Comparison of ENCODE assay signal across 8 mouse cellular contexts in the genomic region with DNA sequence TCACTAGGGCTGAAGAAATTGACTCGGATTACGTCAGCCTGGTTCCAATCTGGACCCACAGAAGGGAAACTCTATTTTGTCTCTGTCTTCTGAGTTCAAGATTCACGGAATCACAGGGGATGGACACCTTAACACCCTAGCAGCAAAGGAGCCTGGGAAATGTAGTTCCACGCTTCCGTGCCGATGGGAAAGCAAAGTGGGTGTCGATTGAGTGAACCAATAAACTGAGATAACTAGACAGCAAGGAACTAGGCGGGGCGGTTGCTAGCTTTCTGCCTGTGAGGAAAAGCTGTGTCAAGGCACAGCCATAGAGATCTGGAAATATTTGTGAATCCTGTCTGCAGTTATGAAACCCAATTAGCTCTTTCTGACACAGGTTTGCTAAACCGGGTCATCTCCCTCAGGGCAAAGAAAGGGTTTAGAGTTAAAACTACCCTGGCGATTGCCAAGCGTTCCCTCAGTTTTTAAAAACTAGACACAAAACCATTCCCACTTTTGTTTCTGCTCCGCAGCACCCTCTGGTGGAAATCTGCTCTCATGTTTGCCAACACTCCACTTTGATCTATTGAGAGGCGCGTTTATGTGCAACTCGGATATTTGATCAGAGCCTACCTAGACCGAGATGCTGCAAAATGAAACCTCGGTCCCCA. TPM values are rescaled to one million over a fixed set of nuclear protein-coding genes. Genes with fewer than 3 reads are reported as not detected.
DNase-seq lines count a peak whose midpoint lies in the region; ATAC-seq and TF ChIP-seq lines count a peak whose summit lies in the region.

No protein-coding gene starts in this region.

- peak overlapping the region; percentile 52 for H3K4me2 ChIP-seq in forebrain, embryonic 15.5 days (replicated peaks)

- H3K9ac ChIP-seq in ES-E14 (ENCODE audit: insufficient read depth, low read depth, low read length, poor library complexity, severe bottlenecking): no peak overlapping the region
- H3K9ac ChIP-seq in forebrain, embryonic 15.5 days (replicated peaks): peak overlapping the region; percentile 19; the same call in 1 of the 2 replicates

- H3K27ac ChIP-seq in ES-E14 (ENCODE audit: insufficient read depth, low read depth, low read length, poor library complexity, severe bottlenecking): no peak overlapping the region
- H3K27ac ChIP-seq in forebrain, embryonic 15.5 days (replicated peaks): peak overlapping the region; percentile 66; the same call in 1 of the 2 replicates

- in situ Hi-C loops in ES-E14 (cut with MboI; ENCODE audit: low sequenced_read_pairs in 2 of 2, unreplicated experiment in 2 of 2): no loop called here

- ATAC-seq in forebrain, embryonic 15.5 days (replicated peaks): peak; percentile 77
- ATAC-seq in neutrophil, adult 5-6 weeks (ENCODE audit: extremely low read depth, insufficient number of reproducible peaks, low FRiP score, poor library complexity, severe bottlenecking): peak; percentile 63

- 10% methylated on average over 18 of the region's 18 CpGs for WGBS in forebrain, embryonic 15.5 days
- WGBS in lung, adult 2 months: 3% methylated on average over 18 of the region's 18 CpGs

- no peaks in the 10 kb centered on the region for H3K9me3 ChIP-seq in ES-E14 (ENCODE audit: control insufficient read depth, insufficient read depth, low read depth, low read length)
- no peaks in the 10 kb centered on the region for H3K9me3 ChIP-seq in forebrain, embryonic 15.5 days

- intact Hi-C loops in heart, postnatal 25 days (cut with DNase I): loop anchor here (10.0 kb wide), 1 partner anchor 1050 kb away; no protein-coding TSS in a partner anchor

- peaks cover 8 to 9% of the 10 kb centered on the region in 2 experiments; a peak in 3 of 4 replicates for H3K4me1 ChIP-seq in ES-E14 (ENCODE audit: control insufficient read depth in 2 of 2, insufficient read depth in 2 of 2, low read length in 2 of 2, poor library complexity in 1 of 2)
- H3K4me1 ChIP-seq in forebrain, embryonic 15.5 days: peaks cover 10% of the 10 kb centered on the region; the same call in 1 of the 2 replicates
- H3K4me1 ChIP-seq in lung, adult 2 months (ENCODE audit: control insufficient read depth, insufficient read depth, low read length): no peaks in the 10 kb centered on the region; the same call in 1 of the 2 replicates

- no peaks in the 10 kb centered on the region for H3K27me3 ChIP-seq in forebrain, embryonic 15.5 days

- H3K36me3 ChIP-seq in ES-E14 (ENCODE audit: control insufficient read depth, insufficient read depth, low read length, poor library complexity, severe bottlenecking): no peaks in the 10 kb centered on the region
- no peaks in the 10 kb centered on the region for H3K36me3 ChIP-seq in forebrain, embryonic 15.5 days

- TF ChIP-seq CTCF in lung, adult 2 months (IDR thresholded peaks at IDR 0.05; ENCODE audit: insufficient read depth, low read length): peak; percentile 31

- peak; percentile 83 for DNase-seq in ES-E14 (ENCODE audit: low read depth, low spot score)
- peak; percentile 76 for DNase-seq in cerebellum, adult 11-12 months
- DNase-seq in heart, postnatal 25 days (ENCODE audit: low spot score): peak; percentile 68
- peak; percentile 85 to 93 for DNase-seq in layer of hippocampus, adult 18-20 months (ENCODE audit: low spot score in 2 of 2)
- peak; percentile 86 for DNase-seq in lung, adult 2 months
- peak; percentile 63 to 75 for DNase-seq in thymus, adult 18-20 months

- TF ChIP-seq POLR2A in lung, adult 2 months (IDR thresholded peaks at IDR 0.05; ENCODE audit: borderline replicate concordance, extremely low read depth, low read depth, low read length): no peak

- H3K4me3 ChIP-seq in ES-E14 (ENCODE audit: insufficient read depth in 1 of 2, low read depth in 1 of 2, low read length in 2 of 2, poor library complexity in 1 of 2, severe bottlenecking in 1 of 2): peak overlapping the region in 1 of 2 experiments; percentile 65; a peak in 2 of 4 replicates
- peak overlapping the region; percentile 35 for H3K4me3 ChIP-seq in forebrain, embryonic 15.5 days
- peak overlapping the region; percentile 47 for H3K4me3 ChIP-seq in lung, adult 2 months (replicated peaks; ENCODE audit: extremely low read depth, low read depth, low read length)

TF ChIP-seq in ES-E14, 5 proteins besides CTCF, POLR2A, EP300 and RAD21:
- TF ChIP-seq ZNF384 (IDR thresholded peaks at IDR 0.05; ENCODE audit: low read depth, low read length): no peak
- TF ChIP-seq ZC3H11A (IDR thresholded peaks at IDR 0.05; ENCODE audit: borderline replicate concordance, low read depth, low read length): peak; percentile 2; the same call in 1 of the 2 replicates
- 0 out of 2 replicates have a peak, but pooled peaks have one; percentile 29 for TF ChIP-seq MAFK (IDR thresholded peaks at IDR 0.05; ENCODE audit: insufficient read depth, low read depth, low read length)
- no peak for TF ChIP-seq CHD2 (IDR thresholded peaks at IDR 0.05; ENCODE audit: low read depth, low read length)
- TF ChIP-seq HCFC1 (IDR thresholded peaks at IDR 0.05; ENCODE audit: borderline replicate concordance, insufficient read depth, low read length): peak; percentile 91

RNA-seq across cellular contexts. Expression of gene Hexb, which starts 7.0 kb away (rescaled TPM):
- total RNA-seq in ES-E14 (2012; rRNA removed): 82.5 and 144 TPM in 2 replicates
- 27.5 and 34.8 TPM in 2 replicates for polyA plus RNA-seq in forebrain, embryonic 15.5 days (2015; fragmentation: Nextera tagmentation; extraction: Ambion mirVana)
- 10 to 100 TPM; 20.8 to 23.2 TPM for total RNA-seq in heart, postnatal 25 days (2021)
- 100 to 1,000 TPM; 121 to 138 TPM for total RNA-seq in layer of hippocampus, adult 18-20 months (2021)
- polyA plus RNA-seq in lung, adult 2 months (2012; rRNA removed): 70.6 and 71.8 TPM in 2 replicates
- total RNA-seq in neutrophil, adult 5-6 weeks (2017): 71.2 TPM in 2 replicates

RNA-seq across cellular contexts. Expression of gene Enc1, which starts 35.7 kb away (rescaled TPM):
- total RNA-seq in ES-E14 (2012; rRNA removed): 63.1 and 73.6 TPM in 2 replicates
- 82.4 and 103 TPM in 2 replicates for polyA plus RNA-seq in forebrain, embryonic 15.5 days (2015; fragmentation: Nextera tagmentation; extraction: Ambion mirVana)
- total RNA-seq in heart, postnatal 25 days (2021): 1 to 10 TPM; 5.6 to 6.4 TPM
- 100 to 1,000 TPM; 757 to 762 TPM for total RNA-seq in layer of hippocampus, adult 18-20 months (2021)
- polyA plus RNA-seq in lung, adult 2 months (2012; rRNA removed): 7.3 and 8.5 TPM in 2 replicates
- 3.7 and 4.1 TPM in 2 replicates for total RNA-seq in neutrophil, adult 5-6 weeks (2017)

Comparison
In these comparisons a context has a peak if more than half of its experiments do, and no peak if none do; other contexts are left out.
1. RNA of gene Enc1, which starts 35.7 kb away (total RNA-seq): 757 to 762 TPM in layer of hippocampus, adult 18-20 months; 63.1 to 73.6 TPM in ES-E14, 5.6 to 6.4 TPM in heart, postnatal 25 days and 3.7 to 4.1 TPM in neutrophil, adult 5-6 weeks; every median in the first group is over 10 times any median in the second.
2. Peak in every context shown above with its lines, with median percentiles within 50 percentile points of each other: DNase-seq.